ENCODE assay signal across 8 mouse cellular contexts in the genomic region with DNA sequence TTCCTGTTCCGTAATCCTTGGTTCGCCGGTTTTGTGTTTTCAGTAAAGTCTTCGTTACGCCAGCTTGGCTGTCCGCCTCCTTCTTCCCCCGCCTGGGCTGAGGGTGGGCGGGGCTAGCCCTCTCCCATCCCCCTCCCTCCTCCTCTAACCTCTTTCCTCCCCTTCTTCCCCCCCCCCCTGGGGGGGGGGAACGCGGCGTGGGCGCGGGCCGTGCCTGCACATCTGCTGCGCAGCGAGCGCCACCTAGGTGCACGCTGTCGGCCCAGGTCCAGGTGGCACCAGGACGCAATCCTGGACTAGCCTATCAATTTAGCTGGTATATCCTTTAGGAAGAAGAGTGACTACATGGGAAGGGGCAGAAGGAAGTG. TPM values are rescaled to one million over a fixed set of nuclear protein-coding genes. Genes with fewer than 3 reads are reported as not detected.
A peak's percentile ranks its signal among the peaks of the same experiment; 100 is the strongest.
DNase-seq lines count a peak whose midpoint lies in the region; ATAC-seq lines count a peak whose summit lies in the region.

No protein-coding gene starts in this region.

- H3K4me2 ChIP-seq in hindbrain, embryonic 15.5 days = peak overlapping the region; percentile 61

- ATAC-seq in hindbrain, embryonic 15.5 days (ENCODE audit: low FRiP score, low read depth) = peak; percentile 28

- peaks cover 60% of the 10 kb centered on the region for H3K4me1 ChIP-seq in hindbrain, embryonic 15.5 days (replicated peaks)

- peak overlapping the region; percentile 99 for H3K27ac ChIP-seq in hindbrain, embryonic 15.5 days (replicated peaks)

- WGBS in hindbrain, embryonic 15.5 days = 1% methylated on average over 20 of the region's 20 CpGs

- no peaks in the 10 kb centered on the region for H3K27me3 ChIP-seq in hindbrain, embryonic 15.5 days

- H3K4me3 ChIP-seq in hindbrain, embryonic 15.5 days = peak overlapping the region; percentile 95

- H3K36me3 ChIP-seq in hindbrain, embryonic 15.5 days = no peaks in the 10 kb centered on the region

- DNase-seq in R1 (ENCODE audit: low read depth, low spot score) = peak; percentile 91
- peak; percentile 82 to 87 for DNase-seq in cerebellum, postnatal 36 days
- peak; percentile 81 to 83 for DNase-seq in frontal cortex, postnatal 36 days (ENCODE audit: low spot score in 2 of 2)
- DNase-seq in left cerebral cortex, adult 11 months (ENCODE audit: low spot score) = peak; percentile 84
- DNase-seq in lung, postnatal 36 days = peak; percentile 95
- peak; percentile 94 for DNase-seq in retina, postnatal 1 day
- peak; percentile 96 for DNase-seq in thymus, postnatal 4 days

- peak overlapping the region; percentile 100 for H3K9ac ChIP-seq in hindbrain, embryonic 15.5 days

- H3K9me3 ChIP-seq in hindbrain, embryonic 15.5 days = no peaks in the 10 kb centered on the region

RNA-seq across cellular contexts. Expression of a gene that starts 1.8 kb away (rescaled TPM):
- 98.4 and 105 TPM in 2 replicates for polyA plus RNA-seq in hindbrain, embryonic 15.5 days (2015; fragmentation: Nextera tagmentation; extraction: Ambion mirVana)

RNA-seq across cellular contexts. Expression of a gene that starts 2.7 kb away (rescaled TPM):
- polyA plus RNA-seq in hindbrain, embryonic 15.5 days (2015; fragmentation: Nextera tagmentation; extraction: Ambion mirVana) = 0.09 TPM in 2 replicates

RNA-seq across cellular contexts. Expression of a gene that starts 17.8 kb away (rescaled TPM):
- not detected in 2 replicates for polyA plus RNA-seq in hindbrain, embryonic 15.5 days (2015; fragmentation: Nextera tagmentation; extraction: Ambion mirVana)

RNA-seq across cellular contexts. Expression of a gene that starts 23.0 kb away (rescaled TPM):
- polyA plus RNA-seq in hindbrain, embryonic 15.5 days (2015; fragmentation: Nextera tagmentation; extraction: Ambion mirVana) = 0.21 and 0.35 TPM in 2 replicates

RNA-seq across cellular contexts. Expression of a gene that starts 27.5 kb away (rescaled TPM):
- 192 and 193 TPM in 2 replicates for polyA plus RNA-seq in hindbrain, embryonic 15.5 days (2015; fragmentation: Nextera tagmentation; extraction: Ambion mirVana)

Comparison
In these comparisons a context has a peak if more than half of its experiments do, and no peak if none do; other contexts are left out.
1. Peak in every context shown above with its lines: DNase-seq, ATAC-seq, H3K4me3 ChIP-seq and H3K27ac ChIP-seq.